Mouse (Mus musculus) neural tube, embryonic 15.5 days (tissue): ENCODE data around the gene Cab39. TPM values are rescaled to one million over a fixed set of nuclear protein-coding genes. Genes with fewer than 3 reads are reported as not detected.

Experiments used
- ATAC-seq: fragments of 200-750 bp; cut with Nextera tagmentation; 2 replicates; pipeline ENCODE4 v1.8.0; 2017; ENCODE audit warnings: mild to moderate bottlenecking, moderate TSS enrichment, moderate library complexity; ENCODE audit not compliant: low FRiP score
- H3K27ac ChIP-seq: fragments of 300-500 bp; sonication (generic); replicated peaks from 2 replicates; pipeline ENCODE4 v1.5.1; 2015; ENCODE audit warnings: mild to moderate bottlenecking, inconsistent platforms
- H3K27me3 ChIP-seq: fragments of 300-500 bp; sonication (generic); replicated peaks from 2 replicates; pipeline ENCODE4 v1.6.1; 2015; ENCODE audit warnings: inconsistent platforms
- H3K36me3 ChIP-seq: fragments of 300-500 bp; sonication (generic); 2 replicates; pipeline ENCODE4 v1.6.1; 2015; ENCODE audit warnings: inconsistent platforms
- H3K4me1 ChIP-seq: fragments of 300-500 bp; sonication (generic); 2 replicates; pipeline ENCODE4 v1.6.1; 2015; ENCODE audit warnings: inconsistent platforms
- H3K4me2 ChIP-seq: fragments of 300-500 bp; sonication (generic); 2 replicates; pipeline ENCODE4 v1.6.1; 2015; ENCODE audit warnings: inconsistent platforms, mild to moderate bottlenecking, moderate library complexity
- H3K4me3 ChIP-seq: fragments of 300-500 bp; sonication (generic); replicated peaks from 2 replicates; pipeline ENCODE4 v1.5.1; 2015; ENCODE audit warnings: mild to moderate bottlenecking, inconsistent platforms
- H3K9ac ChIP-seq: fragments of 300-500 bp; sonication (generic); replicated peaks from 2 replicates; pipeline ENCODE4 v1.6.1; 2015; ENCODE audit warnings: mild to moderate bottlenecking, inconsistent platforms
- H3K9me3 ChIP-seq: fragments of 300-500 bp; sonication (generic); replicated peaks from 2 replicates; pipeline ENCODE4 v1.6.1; 2016; ENCODE audit warnings: inconsistent platforms
- WGBS: fragments of 180-500 bp; shearing (Covaris S2); methylation state at CpG from one replicate; pipeline ENCODE4 v1.1.7; 2015; ENCODE audit warnings: mixed read lengths; 5-methylcytosine and 5-hydroxymethylcytosine counted together
- polyA plus RNA-seq: library from polyadenylated mRNA; unstranded; fragments of >200 nt; fragmentation: Nextera tagmentation; extraction: Ambion mirVana; gene quantifications from 2 replicates; pipeline ENCODE4 v1.2.1, GENCODE M21; 2015

Cab39 gene
- polyA plus RNA-seq, 1 experiment from 2014 or later, result 45.3 TPM

- ATAC-seq, result no peak
- H3K27ac ChIP-seq, result no peak overlapping the region
- H3K27me3 ChIP-seq, result no peaks in the 10 kb centered on the region
- no peak overlapping the region for H3K9ac ChIP-seq
- no peaks in the 10 kb centered on the region for H3K9me3 ChIP-seq
- 75% methylated on average over 3 of the region's 3 CpGs for WGBS
- no peak overlapping the region for H3K4me3 ChIP-seq
- H3K4me1 ChIP-seq, result no peaks in the 10 kb centered on the region
- no peak overlapping the region for H3K4me2 ChIP-seq
- peaks cover 29% of the 10 kb centered on the region for H3K36me3 ChIP-seq
Measured at GRCm38 (mm10) chr1:85824905-85825304, 31.7 kb downstream of the Cab39 start.

- ATAC-seq, result no peak
- Histone ChIP-seq H3K4me2 (no peak overlapping the region), H3K36me3 (peaks cover 22% of the 10 kb centered on the region), H3K4me3 (no peak overlapping the region), H3K9me3 (no peaks in the 10 kb centered on the region), H3K27ac (no peak overlapping the region), H3K27me3 (no peaks in the 10 kb centered on the region), H3K9ac (no peak overlapping the region), H3K4me1 (no peaks in the 10 kb centered on the region)
- 87% methylated on average over 5 of the region's 5 CpGs for WGBS
Measured at GRCm38 (mm10) chr1:85827166-85827565, 33.9 kb downstream of the Cab39 start.

GRCm38 (mm10) chr1:85829016-85829415 is 35.8 kb downstream of the Cab39 start:
- H3K36me3 ChIP-seq, result peaks cover 12% of the 10 kb centered on the region
- H3K4me3 ChIP-seq, result no peak overlapping the region
- H3K27me3 ChIP-seq, result no peaks in the 10 kb centered on the region
- no peak overlapping the region for H3K4me2 ChIP-seq
- no peaks in the 10 kb centered on the region for H3K4me1 ChIP-seq
- no peak overlapping the region for H3K27ac ChIP-seq
- ATAC-seq, result no peak
- no peaks in the 10 kb centered on the region for H3K9me3 ChIP-seq
- WGBS, result 100% methylated on average over 1 of the region's 1 CpGs
- no peak overlapping the region for H3K9ac ChIP-seq

- 83% methylated on average over 4 of the region's 4 CpGs for WGBS
Measured at GRCm38 (mm10) chr1:85838056-85838455, 44.8 kb downstream of the Cab39 start.

GRCm38 (mm10) chr1:85839356-85839755 is 46.1 kb downstream of the Cab39 start:
- Histone ChIP-seq H3K27me3 (no peaks in the 10 kb centered on the region), H3K27ac (no peak overlapping the region), H3K4me3 (no peak overlapping the region), H3K9ac (no peak overlapping the region), H3K4me1 (no peaks in the 10 kb centered on the region), H3K36me3 (peaks cover 15% of the 10 kb centered on the region), H3K9me3 (no peaks in the 10 kb centered on the region), H3K4me2 (no peak overlapping the region)
- ATAC-seq, result no peak
- 88% methylated on average over 3 of the region's 3 CpGs for WGBS

More at GRCm38 (mm10) chr1:85838056-85838455, 44.8 kb downstream of the Cab39 start:
- Histone ChIP-seq H3K36me3 (peaks cover 10% of the 10 kb centered on the region), H3K4me1 (no peaks in the 10 kb centered on the region), H3K27me3 (no peaks in the 10 kb centered on the region), H3K9me3 (no peaks in the 10 kb centered on the region), H3K4me3 (no peak overlapping the region), H3K9ac (no peak overlapping the region), H3K27ac (no peak overlapping the region), H3K4me2 (no peak overlapping the region)
- no peak for ATAC-seq

- no peaks in the 10 kb centered on the region for H3K4me1 ChIP-seq
- ATAC-seq, result no peak
Measured at GRCm38 (mm10) chr1:85839790-85840189, 46.5 kb downstream of the Cab39 start.

GRCm38 (mm10) chr1:85840421-85840820 is 47.2 kb downstream of the Cab39 start:
- H3K4me2 ChIP-seq, result no peak overlapping the region
- no peak overlapping the region for H3K9ac ChIP-seq
- no peak overlapping the region for H3K4me3 ChIP-seq
- H3K36me3 ChIP-seq, result peaks cover 19% of the 10 kb centered on the region
- H3K4me1 ChIP-seq, result no peaks in the 10 kb centered on the region
- H3K27ac ChIP-seq, result no peak overlapping the region
- H3K9me3 ChIP-seq, result no peaks in the 10 kb centered on the region
- H3K27me3 ChIP-seq, result no peaks in the 10 kb centered on the region
- 92% methylated on average over 4 of the region's 4 CpGs for WGBS
- ATAC-seq, result no peak

More at GRCm38 (mm10) chr1:85839790-85840189, 46.5 kb downstream of the Cab39 start:
- Histone ChIP-seq H3K9ac (no peak overlapping the region), H3K9me3 (no peaks in the 10 kb centered on the region), H3K4me3 (no peak overlapping the region), H3K27ac (no peak overlapping the region), H3K27me3 (no peaks in the 10 kb centered on the region), H3K36me3 (peaks cover 15% of the 10 kb centered on the region), H3K4me2 (no peak overlapping the region)
- WGBS, result 94% methylated on average over 1 of the region's 1 CpGs

- Histone ChIP-seq H3K4me2 (no peak overlapping the region), H3K4me1 (no peaks in the 10 kb centered on the region), H3K4me3 (no peak overlapping the region), H3K27ac (no peak overlapping the region), H3K9me3 (no peaks in the 10 kb centered on the region), H3K27me3 (no peaks in the 10 kb centered on the region), H3K9ac (no peak overlapping the region), H3K36me3 (peaks cover 21% of the 10 kb centered on the region)
- no peak for ATAC-seq
Measured at GRCm38 (mm10) chr1:85842251-85842650, 49.0 kb downstream of the Cab39 start.

- Histone ChIP-seq H3K27me3 (no peaks in the 10 kb centered on the region), H3K4me3 (no peak overlapping the region), H3K9ac (no peak overlapping the region), H3K4me1 (no peaks in the 10 kb centered on the region), H3K36me3 (peaks cover 30% of the 10 kb centered on the region), H3K4me2 (no peak overlapping the region), H3K27ac (no peak overlapping the region), H3K9me3 (no peaks in the 10 kb centered on the region)
- ATAC-seq, result no peak
- WGBS, result 94% methylated on average over 4 of the region's 4 CpGs
Measured at GRCm38 (mm10) chr1:85843291-85843863, 50.1 kb downstream of the Cab39 start.

- H3K4me3 ChIP-seq, result no peak overlapping the region
- no peaks in the 10 kb centered on the region for H3K27me3 ChIP-seq
- no peaks in the 10 kb centered on the region for H3K4me1 ChIP-seq
- no peak overlapping the region for H3K9ac ChIP-seq
- ATAC-seq, result no peak
- no peaks in the 10 kb centered on the region for H3K9me3 ChIP-seq
- no peak overlapping the region for H3K4me2 ChIP-seq
- 85% methylated on average over 6 of the region's 6 CpGs for WGBS
- H3K27ac ChIP-seq, result no peak overlapping the region
- H3K36me3 ChIP-seq, result peaks cover 39% of the 10 kb centered on the region
Measured at GRCm38 (mm10) chr1:85844981-85845380, 51.7 kb downstream of the Cab39 start.

GRCm38 (mm10) chr1:85845476-85845875 is 52.2 kb downstream of the Cab39 start:
- no peak overlapping the region for H3K27ac ChIP-seq
- no peak overlapping the region for H3K4me2 ChIP-seq
- H3K27me3 ChIP-seq, result no peaks in the 10 kb centered on the region
- 70% methylated on average over 3 of the region's 3 CpGs for WGBS
- no peak overlapping the region for H3K4me3 ChIP-seq
- peaks cover 39% of the 10 kb centered on the region for H3K36me3 ChIP-seq
- H3K9me3 ChIP-seq, result no peaks in the 10 kb centered on the region
- no peak overlapping the region for H3K9ac ChIP-seq
- ATAC-seq, result no peak
- H3K4me1 ChIP-seq, result no peaks in the 10 kb centered on the region

- Histone ChIP-seq H3K4me1 (0 out of 2 replicates have a peak, but pooled peaks cover 4% of the 10 kb centered on the region), H3K9me3 (no peaks in the 10 kb centered on the region), H3K9ac (no peak overlapping the region), H3K36me3 (peaks cover 39% of the 10 kb centered on the region), H3K27ac (no peak overlapping the region), H3K27me3 (no peaks in the 10 kb centered on the region), H3K4me2 (no peak overlapping the region), H3K4me3 (no peak overlapping the region)
- ATAC-seq, result no peak
- 94% methylated on average over 14 of the region's 14 CpGs for WGBS
Measured at GRCm38 (mm10) chr1:85849016-85849415, 55.8 kb downstream of the Cab39 start.
